Mouse (Mus musculus): ENCODE measurements at regions not wholly inside any gene's neighbourhood (a gene's known extent, or its start where the extent isn't known, plus 50 kb on each side); places are given as distances from the start of the nearest gene placed in this dataset.

DNA sequence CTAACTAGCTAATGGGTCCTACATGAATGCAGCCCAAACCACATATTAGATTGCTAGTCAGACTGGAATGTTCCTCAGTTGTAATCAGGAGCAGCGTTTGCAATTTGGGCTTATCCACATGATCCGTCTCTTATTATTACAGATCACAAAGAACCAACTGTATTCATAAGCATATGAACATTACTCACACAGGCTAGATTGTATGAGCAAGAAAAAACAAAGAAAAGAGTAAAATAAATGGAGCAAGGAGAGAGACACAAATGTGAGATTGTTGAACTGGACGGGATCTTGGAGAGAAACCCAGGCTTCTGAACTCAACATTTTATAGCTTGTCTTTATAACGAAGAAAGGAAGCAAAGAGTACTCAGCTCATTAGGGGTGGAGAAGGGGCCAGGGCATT is 148.0 kb upstream of the Dusp10 start:
- DNase-seq = no peak

- no peak for DNase-seq
Measured at GRCm38 (mm10) chr1:183865586-183865985, 147.5 kb upstream of the Dusp10 start.

DNA sequence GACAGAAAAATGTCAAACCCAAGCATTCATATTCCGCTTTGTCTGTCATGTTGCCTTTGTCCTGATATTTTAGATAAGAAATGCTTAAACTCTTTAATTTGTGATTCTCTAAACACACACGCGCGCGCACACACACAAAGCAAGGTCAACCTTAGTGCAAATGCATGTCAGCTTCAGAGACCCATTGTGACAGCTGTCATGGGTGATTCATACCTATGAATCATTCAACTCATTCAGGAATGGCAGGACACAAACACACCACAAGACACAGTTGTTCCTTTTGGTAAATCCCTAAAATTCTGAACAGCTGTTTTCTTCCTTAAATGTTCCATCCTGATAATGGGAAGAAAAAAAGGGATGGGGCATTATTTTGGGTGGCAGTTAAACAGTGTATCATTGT is 144.1 kb upstream of the Dusp10 start:
- no peak for DNase-seq

GRCm38 (mm10) chr1:183895936-183896335 is 117.2 kb upstream of the Dusp10 start:
- DNase-seq = no peak

DNA sequence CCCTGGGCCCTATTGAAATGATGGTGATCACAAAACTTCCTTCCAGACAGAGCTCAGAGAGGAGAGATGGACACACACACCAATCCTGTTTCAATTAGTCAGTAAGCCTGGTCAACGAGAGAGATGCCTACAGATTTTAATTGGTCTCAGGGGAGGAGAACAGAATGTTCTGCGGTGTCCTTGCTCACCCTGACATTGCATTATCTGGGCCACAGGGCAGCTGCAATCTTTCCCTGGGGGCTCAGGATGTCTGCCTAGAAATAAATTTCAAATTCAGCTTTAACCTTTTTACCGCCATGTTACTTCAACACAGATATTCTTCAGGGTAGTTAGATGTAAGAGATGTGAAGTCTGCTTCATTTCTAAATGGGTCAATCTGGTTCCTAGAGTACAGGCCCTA is 115.0 kb upstream of the Dusp10 start:
- no peak for DNase-seq

GRCm38 (mm10) chr1:183904564-183904963 is 108.5 kb upstream of the Dusp10 start:
- DNase-seq = no peak

- no peak for DNase-seq
Measured at GRCm38 (mm10) chr1:183905345-183906142, 107.6 kb upstream of the Dusp10 start.

GRCm38 (mm10) chr1:183917656-183918055 is 95.4 kb upstream of the Dusp10 start:
- DNase-seq = no peak

GRCm38 (mm10) chr1:183921262-183921661 is 91.8 kb upstream of the Dusp10 start:
- DNase-seq = no peak

- no peak for DNase-seq
Measured at GRCm38 (mm10) chr1:183928539-183928938, 84.6 kb upstream of the Dusp10 start.

DNA sequence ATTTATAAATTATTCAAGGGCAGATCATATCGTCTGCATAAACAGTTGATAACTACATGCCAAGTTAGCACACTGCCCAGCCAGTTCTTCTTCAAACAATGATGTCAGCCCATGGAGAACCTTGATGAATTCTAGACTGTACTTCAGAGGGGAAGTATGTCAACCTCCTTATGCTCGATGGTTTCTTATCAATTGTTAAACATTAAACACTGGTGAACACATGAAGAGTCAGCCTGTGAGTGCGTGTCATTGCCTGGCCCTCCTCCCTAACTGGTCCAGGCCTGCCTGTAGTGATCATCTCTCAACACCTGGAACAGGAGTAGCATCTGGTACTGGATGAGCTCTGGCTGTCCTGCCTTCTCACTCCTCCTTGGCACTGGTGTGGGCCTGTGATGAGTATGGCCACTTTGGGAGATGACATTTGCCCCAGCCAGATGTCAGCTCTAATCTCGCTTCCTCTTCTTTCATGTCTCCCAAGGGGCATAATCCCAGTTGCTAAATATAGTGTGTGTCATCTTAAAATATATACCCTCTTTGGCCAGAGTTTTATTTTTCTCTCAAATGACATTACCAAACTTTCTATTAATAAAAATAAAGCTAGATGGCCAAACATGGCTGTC is 82.6 kb upstream of the Dusp10 start:
- DNase-seq = no peak

DNA sequence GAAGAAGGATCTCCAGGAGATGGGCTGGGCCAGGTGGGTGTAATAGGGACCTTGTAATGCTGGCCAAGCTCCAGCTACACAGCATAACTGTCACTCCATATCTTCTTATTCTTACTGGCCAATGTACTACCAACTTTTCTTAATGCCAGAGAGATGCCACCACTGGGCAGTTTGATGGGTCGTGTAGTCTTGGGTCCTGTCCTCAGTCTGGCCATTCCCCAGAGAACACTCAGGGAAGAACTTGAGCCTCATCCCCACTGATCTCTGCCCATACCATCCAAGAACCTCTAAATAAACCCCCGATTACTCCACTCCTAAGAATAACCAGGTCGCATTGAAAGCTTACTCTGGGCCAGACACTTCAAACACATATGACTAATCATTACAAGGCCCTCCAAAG is 82.0 kb upstream of the Dusp10 start:
- DNase-seq = no peak

- no peak for DNase-seq
Measured at GRCm38 (mm10) chr1:183933845-183934244, 79.3 kb upstream of the Dusp10 start.

GRCm38 (mm10) chr1:183937166-183937565 is 75.9 kb upstream of the Dusp10 start:
- no peak for DNase-seq

- no peak for DNase-seq
Measured at GRCm38 (mm10) chr1:183938361-183938760, 74.7 kb upstream of the Dusp10 start.

GRCm38 (mm10) chr1:183940706-183941105 is 72.4 kb upstream of the Dusp10 start:
- DNase-seq = no peak

GRCm38 (mm10) chr1:183946241-183946640 is 66.9 kb upstream of the Dusp10 start:
- DNase-seq = no peak

DNA sequence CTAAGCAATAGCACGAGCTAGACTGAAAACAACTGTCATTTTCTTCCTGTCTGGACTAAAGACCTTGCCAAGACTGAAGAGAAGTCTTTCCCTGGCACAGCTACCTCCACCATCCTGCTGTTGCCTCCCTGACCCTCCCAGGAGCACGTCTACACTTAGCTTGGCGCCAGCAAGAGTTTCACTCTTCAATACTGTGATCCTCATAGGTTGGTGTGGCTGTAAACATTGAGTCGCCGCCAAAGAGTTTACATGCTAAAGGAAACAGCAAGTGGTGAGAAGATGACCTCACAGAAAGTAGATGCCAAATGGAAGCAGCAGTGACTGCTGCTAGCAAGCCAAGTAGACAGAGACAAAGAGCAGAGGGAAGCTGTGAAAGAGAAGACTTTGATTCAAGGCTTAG is 66.0 kb upstream of the Dusp10 start:
- no peak for DNase-seq

DNA sequence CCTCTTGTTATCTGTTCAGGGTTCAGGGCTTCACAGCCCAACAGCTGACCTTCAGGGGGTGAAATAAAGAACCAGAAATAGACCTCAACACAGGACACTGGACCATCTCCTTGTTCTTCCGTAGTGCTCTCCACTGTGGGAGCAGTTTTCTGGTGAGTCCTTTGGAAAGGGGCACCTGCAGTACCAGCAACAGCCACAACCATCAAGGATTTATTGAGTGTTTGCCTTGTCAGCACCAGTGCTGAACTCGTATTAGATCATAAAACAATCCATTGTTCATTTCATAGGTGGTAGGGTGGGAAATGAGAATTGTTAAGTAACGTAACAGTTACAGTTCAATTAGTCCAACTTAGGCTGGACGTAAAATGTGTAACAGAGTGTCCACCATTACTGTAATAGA is 63.9 kb upstream of the Dusp10 start:
- DNase-seq = no peak

- DNase-seq = no peak
Measured at GRCm38 (mm10) chr1:183954086-183954485, 59.0 kb upstream of the Dusp10 start.

- DNase-seq = no peak
Measured at GRCm38 (mm10) chr1:183956391-183956790, 56.7 kb upstream of the Dusp10 start.

- no peak for DNase-seq
Measured at GRCm38 (mm10) chr1:183961383-183961782, 51.7 kb upstream of the Dusp10 start.

DNA sequence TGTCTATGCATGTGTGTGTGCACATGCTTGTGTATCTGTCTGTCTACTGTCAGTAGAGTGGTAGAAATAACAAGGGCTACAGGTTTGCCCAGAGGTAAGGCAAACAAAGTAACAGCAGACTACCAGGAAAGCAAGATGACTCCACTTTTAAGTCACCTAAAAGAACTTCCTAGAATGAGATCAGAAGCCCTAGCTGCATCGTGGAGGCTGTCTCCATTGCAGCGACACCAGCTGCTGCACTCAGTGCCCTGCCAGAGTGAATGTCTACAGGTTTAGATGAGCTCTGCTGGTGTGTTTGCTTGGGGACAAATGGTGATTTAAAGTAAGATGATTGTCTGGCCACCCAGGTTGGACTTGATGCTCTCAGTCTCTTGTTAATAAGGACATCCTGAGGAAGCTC is 50.6 kb upstream of the Dusp10 start:
- DNase-seq = no peak

DNA sequence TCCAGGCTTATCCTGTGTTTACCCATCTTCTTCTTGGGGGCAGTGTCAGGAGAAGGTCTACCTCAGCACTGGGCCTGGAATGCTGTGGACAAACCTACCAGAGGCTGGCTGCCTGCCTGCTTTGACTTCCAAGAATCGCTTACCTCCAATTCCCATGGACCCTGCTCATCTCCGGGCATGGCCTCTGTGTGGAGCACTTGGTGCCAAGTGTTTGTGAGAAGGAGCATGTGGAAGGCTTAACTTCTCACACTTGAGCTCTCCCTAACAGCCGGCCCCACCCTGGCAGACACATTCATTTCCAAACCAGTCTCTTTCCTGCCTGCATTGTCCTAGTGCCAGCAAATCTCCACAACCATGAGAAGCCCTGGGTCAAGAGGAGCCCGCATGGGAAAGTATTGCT is 49.8 kb upstream of the Dusp10 start:
- DNase-seq = no peak

Measured in layer of hippocampus, postnatal 36 days (tissue).